Mouse (Mus musculus): ENCODE measurements around the gene Cldnd2.

Cldnd2 gene

GRCm38 (mm10) chr7:43447801-43448200 is 7.2 kb downstream of the Cldnd2 start:
- DNase-seq, result no peak

- DNase-seq, result no peak
Measured at GRCm38 (mm10) chr7:43448246-43448645, 7.7 kb downstream of the Cldnd2 start.

- no peak for DNase-seq
Measured at GRCm38 (mm10) chr7:43449811-43450210, 9.2 kb downstream of the Cldnd2 start.

GRCm38 (mm10) chr7:43451726-43452125 is 11.1 kb downstream of the Cldnd2 start:
- DNase-seq, result no peak

- no peak for DNase-seq
Measured at GRCm38 (mm10) chr7:43452609-43453008, 12.0 kb downstream of the Cldnd2 start.

- no peak for DNase-seq
Measured at GRCm38 (mm10) chr7:43453599-43454355, 13.2 kb downstream of the Cldnd2 start.

- no peak for DNase-seq
Measured at GRCm38 (mm10) chr7:43454371-43454770, 13.8 kb downstream of the Cldnd2 start.

- no peak for DNase-seq
Measured at GRCm38 (mm10) chr7:43462851-43463250, 22.3 kb downstream of the Cldnd2 start, which contains the start of gene Vsig10l. Vsig10l (plus strand) TSS chr7:43463151.

GRCm38 (mm10) chr7:43463976-43464375 is 23.4 kb downstream of the Cldnd2 start:
- no peak for DNase-seq

- DNase-seq, result peak; percentile 95
Measured at GRCm38 (mm10) chr7:43464864-43465343, 24.3 kb downstream of the Cldnd2 start.

GRCm38 (mm10) chr7:43465344-43466098 is 24.9 kb downstream of the Cldnd2 start:
- peak; percentile 99 for DNase-seq

GRCm38 (mm10) chr7:43466099-43466694 is 25.6 kb downstream of the Cldnd2 start:
- DNase-seq, result peak; percentile 98

- DNase-seq, result no peak
Measured at GRCm38 (mm10) chr7:43470373-43470772, 29.8 kb downstream of the Cldnd2 start.

GRCm38 (mm10) chr7:43475706-43476105 is 35.1 kb downstream of the Cldnd2 start:
- no peak for DNase-seq

GRCm38 (mm10) chr7:43476376-43476775 is 35.8 kb downstream of the Cldnd2 start:
- no peak for DNase-seq

- DNase-seq, result no peak
Measured at GRCm38 (mm10) chr7:43481191-43481590, 40.6 kb downstream of the Cldnd2 start.

- DNase-seq, result no peak
Measured at GRCm38 (mm10) chr7:43482090-43482716, 41.6 kb downstream of the Cldnd2 start.

- DNase-seq, result peak; percentile 75
Measured at GRCm38 (mm10) chr7:43483236-43483635, 42.7 kb downstream of the Cldnd2 start.

GRCm38 (mm10) chr7:43488646-43489045 is 48.1 kb downstream of the Cldnd2 start:
- DNase-seq, result peak; percentile 82

- DNase-seq, result peak; percentile 88
Measured at GRCm38 (mm10) chr7:43489631-43490125, 49.1 kb downstream of the Cldnd2 start, which contains the start of gene Iglon5. Iglon5 (minus strand) TSS chr7:43490075.

GRCm38 (mm10) chr7:43490182-43490584 is 49.6 kb downstream of the Cldnd2 start:
- DNase-seq, result peak; percentile 93

- no peak for DNase-seq
Measured at GRCm38 (mm10) chr7:43490861-43491260, 50.3 kb downstream of the Cldnd2 start.

Data from heart, adult 11 months (tissue).